Mouse (Mus musculus): ENCODE data around the gene Slc44a5. TPM values are rescaled to one million over a fixed set of nuclear protein-coding genes. Genes with fewer than 3 reads are reported as not detected.

Slc44a5 gene
- polyA plus RNA-seq, 1 experiment, result 0.05 TPM

- TF ChIP-seq CTCF (IDR thresholded peaks at IDR 0.05; ENCODE audit: borderline replicate concordance, control insufficient read depth, extremely low read depth, insufficient read depth, low read length, poor library complexity) (no peak), POLR2A (IDR thresholded peaks at IDR 0.05; ENCODE audit: control insufficient read depth, extremely low read depth, insufficient read depth, low read length, poor library complexity) (no peak)
These were observed 2.6 kb downstream of the Slc44a5 start for GRCm38 (mm10) chr3:153975791-153976190.

DNA sequence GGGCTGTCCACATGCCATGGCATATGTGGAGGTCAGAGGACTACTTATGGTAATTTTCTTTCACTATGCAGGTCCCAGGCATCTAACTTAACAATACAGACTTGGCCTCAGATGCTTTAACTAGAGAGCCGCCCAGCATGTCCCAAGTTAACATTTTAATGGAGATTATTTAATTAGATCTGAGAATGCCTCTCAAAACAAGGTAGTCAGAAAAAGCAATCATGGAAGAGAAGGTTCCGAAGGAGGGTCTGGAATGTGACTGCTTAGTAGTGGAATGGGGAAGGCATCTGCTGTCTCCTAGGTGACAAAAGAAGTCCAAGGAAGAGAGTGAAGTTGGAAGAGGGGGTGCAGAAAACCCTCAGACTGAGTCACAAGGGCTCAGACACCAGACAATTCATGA is 7.4 kb downstream of the Slc44a5 start:
- Histone ChIP-seq H3K36me3 (ENCODE audit: control insufficient read depth, insufficient read depth, low read length) (no peaks in the 10 kb centered on the region), H3K4me1 (replicated peaks; ENCODE audit: control insufficient read depth, insufficient read depth, low read length) (no peaks in the 10 kb centered on the region), H3K4me3 (ENCODE audit: control insufficient read depth, insufficient read depth, low read length) (no peak overlapping the region), H3K27me3 (ENCODE audit: control insufficient read depth, insufficient read depth, low read length) (no peaks in the 10 kb centered on the region), H3K27ac (ENCODE audit: control insufficient read depth, insufficient read depth, low read length) (no peak overlapping the region)
- no peak for DNase-seq
- WGBS, result 94% methylated on average over 2 of the region's 2 CpGs
- TF ChIP-seq POLR2A (IDR thresholded peaks at IDR 0.05; ENCODE audit: control insufficient read depth, extremely low read depth, insufficient read depth, low read length, poor library complexity) (no peak), CTCF (IDR thresholded peaks at IDR 0.05; ENCODE audit: borderline replicate concordance, control insufficient read depth, extremely low read depth, insufficient read depth, low read length, poor library complexity) (no peak)

More at GRCm38 (mm10) chr3:153975791-153976190, 2.6 kb downstream of the Slc44a5 start:
- H3K27ac ChIP-seq (ENCODE audit: control insufficient read depth, insufficient read depth, low read length), result no peak overlapping the region
- WGBS, result 24% methylated on average over 7 of the region's 7 CpGs
- DNase-seq, result no peak
- H3K4me1 ChIP-seq (replicated peaks; ENCODE audit: control insufficient read depth, insufficient read depth, low read length), result no peaks in the 10 kb centered on the region
- H3K27me3 ChIP-seq (ENCODE audit: control insufficient read depth, insufficient read depth, low read length), result peaks cover 15% of the 10 kb centered on the region; the same call in 1 of the 2 replicates
- no peak overlapping the region for H3K4me3 ChIP-seq (ENCODE audit: control insufficient read depth, insufficient read depth, low read length)
- H3K36me3 ChIP-seq (ENCODE audit: control insufficient read depth, insufficient read depth, low read length), result no peaks in the 10 kb centered on the region

DNA sequence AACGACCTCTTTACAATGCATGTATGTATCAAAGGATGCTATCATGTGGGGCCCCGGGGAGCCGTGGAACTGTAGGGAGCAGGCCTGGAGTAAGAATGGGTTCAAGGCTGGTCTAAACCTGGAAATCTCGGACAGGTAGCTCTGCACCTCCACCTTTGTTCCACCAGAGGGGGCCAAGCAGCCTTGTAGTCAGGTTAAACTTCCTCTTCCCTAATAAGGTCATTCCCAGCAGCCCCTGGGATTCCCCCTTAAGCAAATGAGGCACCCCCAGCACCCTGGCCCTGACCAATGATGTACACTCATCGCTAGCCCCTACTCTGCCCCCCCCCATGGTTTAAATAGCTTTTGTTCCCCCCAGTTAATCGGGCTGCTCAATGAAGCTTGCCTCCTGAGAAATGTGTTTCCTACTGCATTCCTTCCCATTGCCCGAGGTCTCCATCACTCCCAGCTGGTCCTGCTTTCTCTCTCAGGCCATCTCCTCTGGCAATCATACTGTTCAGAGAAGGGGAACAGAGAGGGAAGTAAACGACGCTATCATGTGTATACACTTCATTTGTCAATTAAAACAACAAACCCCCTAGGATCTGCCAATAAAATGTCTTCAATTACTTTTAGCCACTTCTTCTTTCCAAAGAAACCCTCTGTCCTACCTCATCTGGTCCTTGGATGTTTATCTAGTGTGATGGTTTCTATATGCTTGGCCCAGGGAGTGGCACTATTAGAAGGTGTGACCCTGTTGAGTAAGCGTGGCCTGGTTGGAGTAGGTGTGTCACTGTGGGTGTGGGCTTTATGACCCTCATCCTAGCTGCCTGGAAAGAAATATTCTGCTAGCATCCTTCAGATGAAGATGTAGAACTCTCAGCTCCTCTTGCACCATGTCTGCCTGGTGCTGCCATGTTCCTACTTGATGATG is 11.4 kb downstream of the Slc44a5 start:
- no peaks in the 10 kb centered on the region for H3K4me1 ChIP-seq (replicated peaks; ENCODE audit: control insufficient read depth, insufficient read depth, low read length)
- no peaks in the 10 kb centered on the region for H3K27me3 ChIP-seq (ENCODE audit: control insufficient read depth, insufficient read depth, low read length)
- H3K27ac ChIP-seq (ENCODE audit: control insufficient read depth, insufficient read depth, low read length), result no peak overlapping the region
- no peak for TF ChIP-seq POLR2A (IDR thresholded peaks at IDR 0.05; ENCODE audit: control insufficient read depth, extremely low read depth, insufficient read depth, low read length, poor library complexity)
- peak; percentile 49; the same call in 1 of the 2 replicates for TF ChIP-seq CTCF (IDR thresholded peaks at IDR 0.05; ENCODE audit: borderline replicate concordance, control insufficient read depth, extremely low read depth, insufficient read depth, low read length, poor library complexity)
- H3K4me3 ChIP-seq (ENCODE audit: control insufficient read depth, insufficient read depth, low read length), result no peak overlapping the region
- no peak for DNase-seq
- no peaks in the 10 kb centered on the region for H3K36me3 ChIP-seq (ENCODE audit: control insufficient read depth, insufficient read depth, low read length)
- 57% methylated on average over 10 of the region's 10 CpGs for WGBS

DNA sequence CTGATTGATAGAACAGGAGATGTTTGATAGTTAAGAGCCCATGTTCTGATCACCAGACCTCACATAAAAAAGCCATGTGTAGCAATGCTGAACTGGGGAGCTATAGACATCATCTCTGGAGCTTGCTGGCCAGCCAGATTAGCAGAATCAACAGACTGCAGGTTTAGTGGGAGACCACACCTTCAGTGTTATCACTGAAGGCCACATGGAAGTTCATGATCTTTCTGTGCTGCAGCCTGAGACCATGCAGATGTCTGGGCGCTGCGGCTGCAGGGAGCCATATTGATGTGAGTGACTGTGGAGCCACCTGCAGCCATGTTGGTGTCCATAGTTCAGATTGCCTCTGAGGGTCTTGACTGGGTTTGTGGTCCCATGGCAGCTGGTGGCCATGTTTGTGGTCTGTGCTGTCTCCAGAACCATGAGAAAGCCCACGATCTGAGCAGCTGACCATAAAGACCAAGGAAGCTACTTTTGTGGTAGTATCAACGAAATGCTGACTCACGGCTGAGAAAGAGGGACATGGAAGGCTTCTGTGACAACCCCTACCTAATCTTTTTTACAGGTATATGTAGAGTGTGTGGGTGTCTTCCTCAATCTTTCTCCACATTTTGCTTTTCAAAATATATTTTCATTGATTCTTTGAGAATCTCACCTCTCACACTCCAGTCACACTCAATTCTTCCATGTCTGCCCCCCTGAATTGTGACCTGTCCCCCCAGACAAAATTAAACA is 26.7 kb downstream of the Slc44a5 start:
- Histone ChIP-seq H3K27ac (ENCODE audit: control insufficient read depth, insufficient read depth, low read length) (no peak overlapping the region), H3K36me3 (ENCODE audit: control insufficient read depth, insufficient read depth, low read length) (no peaks in the 10 kb centered on the region), H3K27me3 (ENCODE audit: control insufficient read depth, insufficient read depth, low read length) (no peaks in the 10 kb centered on the region), H3K4me3 (ENCODE audit: control insufficient read depth, insufficient read depth, low read length) (no peak overlapping the region), H3K4me1 (replicated peaks; ENCODE audit: control insufficient read depth, insufficient read depth, low read length) (no peaks in the 10 kb centered on the region)
- no peak for TF ChIP-seq CTCF (IDR thresholded peaks at IDR 0.05; ENCODE audit: borderline replicate concordance, control insufficient read depth, extremely low read depth, insufficient read depth, low read length, poor library complexity)
- no peak for TF ChIP-seq POLR2A (IDR thresholded peaks at IDR 0.05; ENCODE audit: control insufficient read depth, extremely low read depth, insufficient read depth, low read length, poor library complexity)
- 74% methylated on average over 5 of the region's 5 CpGs for WGBS
- DNase-seq, result no peak

GRCm38 (mm10) chr3:154001348-154001747 is 28.1 kb downstream of the Slc44a5 start:
- no peak for DNase-seq
- TF ChIP-seq POLR2A (IDR thresholded peaks at IDR 0.05; ENCODE audit: control insufficient read depth, extremely low read depth, insufficient read depth, low read length, poor library complexity) (no peak), CTCF (IDR thresholded peaks at IDR 0.05; ENCODE audit: borderline replicate concordance, control insufficient read depth, extremely low read depth, insufficient read depth, low read length, poor library complexity) (no peak)
- H3K36me3 ChIP-seq (ENCODE audit: control insufficient read depth, insufficient read depth, low read length), result no peaks in the 10 kb centered on the region
- H3K4me3 ChIP-seq (ENCODE audit: control insufficient read depth, insufficient read depth, low read length), result no peak overlapping the region
- no peak overlapping the region for H3K27ac ChIP-seq (ENCODE audit: control insufficient read depth, insufficient read depth, low read length)
- H3K27me3 ChIP-seq (ENCODE audit: control insufficient read depth, insufficient read depth, low read length), result no peaks in the 10 kb centered on the region
- H3K4me1 ChIP-seq (replicated peaks; ENCODE audit: control insufficient read depth, insufficient read depth, low read length), result no peaks in the 10 kb centered on the region
- 89% methylated on average over 5 of the region's 5 CpGs for WGBS

- DNase-seq, result no peak
- Histone ChIP-seq H3K4me3 (ENCODE audit: control insufficient read depth, insufficient read depth, low read length) (no peak overlapping the region), H3K27ac (ENCODE audit: control insufficient read depth, insufficient read depth, low read length) (no peak overlapping the region), H3K27me3 (ENCODE audit: control insufficient read depth, insufficient read depth, low read length) (no peaks in the 10 kb centered on the region), H3K4me1 (replicated peaks; ENCODE audit: control insufficient read depth, insufficient read depth, low read length) (no peaks in the 10 kb centered on the region), H3K36me3 (ENCODE audit: control insufficient read depth, insufficient read depth, low read length) (no peaks in the 10 kb centered on the region)
- TF ChIP-seq POLR2A (IDR thresholded peaks at IDR 0.05; ENCODE audit: control insufficient read depth, extremely low read depth, insufficient read depth, low read length, poor library complexity) (no peak), CTCF (IDR thresholded peaks at IDR 0.05; ENCODE audit: borderline replicate concordance, control insufficient read depth, extremely low read depth, insufficient read depth, low read length, poor library complexity) (no peak)
- WGBS, result 98% methylated on average over 4 of the region's 4 CpGs
These were observed 73.6 kb downstream of the Slc44a5 start for GRCm38 (mm10) chr3:154046876-154047275.

Data from thymus, adult 2 months (tissue).